Mouse (Mus musculus): ENCODE results near the gene Hmox1.

DNA sequence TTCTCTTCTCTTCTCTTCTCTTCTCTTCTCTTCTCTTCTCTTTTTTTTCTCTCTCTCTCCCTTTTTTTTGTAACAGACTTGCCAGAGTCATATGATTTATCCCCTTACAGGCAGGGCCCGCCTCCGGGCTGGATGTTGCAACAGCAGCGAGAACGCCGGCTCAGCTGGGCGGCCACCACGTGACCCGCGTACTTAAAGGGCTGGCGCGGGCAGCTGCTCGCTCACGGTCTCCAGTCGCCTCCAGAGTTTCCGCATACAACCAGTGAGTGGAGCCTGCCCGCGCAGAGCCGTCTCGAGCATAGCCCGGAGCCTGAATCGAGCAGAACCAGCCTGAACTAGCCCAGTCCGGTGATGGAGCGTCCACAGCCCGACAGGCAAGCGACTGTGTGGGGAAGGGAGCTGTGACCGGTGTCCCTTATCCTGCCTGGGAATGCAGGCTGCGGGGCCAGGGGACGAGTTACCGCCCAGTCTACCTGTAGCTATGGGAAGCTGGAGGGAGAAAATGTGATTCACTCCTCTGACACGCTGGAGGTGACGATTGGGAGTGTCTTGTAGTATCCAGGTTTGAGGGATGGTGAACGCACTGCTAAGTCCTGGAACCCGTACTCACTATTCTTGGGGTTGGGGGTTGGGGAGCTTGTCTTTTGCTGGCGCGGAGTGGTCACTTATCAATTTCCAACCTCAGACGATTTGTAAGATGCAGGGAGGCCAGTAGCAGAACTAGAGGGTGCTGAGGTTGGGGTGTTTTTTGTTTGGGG is at the start of gene Hmox1:
- TF ChIP-seq CTCF (IDR thresholded peaks at IDR 0.05; ENCODE audit: borderline replicate concordance, control insufficient read depth, extremely low read depth, insufficient read depth, low read length, poor library complexity) (no peak), POLR2A (IDR thresholded peaks at IDR 0.05; ENCODE audit: control insufficient read depth, extremely low read depth, insufficient read depth, low read length, poor library complexity) (no peak)

Measured in thymus, adult 2 months (tissue).